Mouse (Mus musculus) activated CD4-positive, CD25-positive, alpha-beta regulatory T cell, adult 4 months (primary cell): ENCODE measurements around the gene Aqp7. TPM values are rescaled to one million over a fixed set of nuclear protein-coding genes. Genes with fewer than 3 reads are reported as not detected.

Source experiments
- ATAC-seq: one replicate; pipeline ENCODE4 v1.8.0; 2017
- polyA plus RNA-seq, 2 experiments: library from polyadenylated mRNA; unstranded; fragments of 100-300 nt; shearing (Covaris generic); gene quantifications; one replicate each; pipeline ENCODE4 v1.2.1; 2017

The Aqp7 gene
- polyA plus RNA-seq, 2 experiments from 2014 or later = 0.32 TPM; not detected in 1

DNA sequence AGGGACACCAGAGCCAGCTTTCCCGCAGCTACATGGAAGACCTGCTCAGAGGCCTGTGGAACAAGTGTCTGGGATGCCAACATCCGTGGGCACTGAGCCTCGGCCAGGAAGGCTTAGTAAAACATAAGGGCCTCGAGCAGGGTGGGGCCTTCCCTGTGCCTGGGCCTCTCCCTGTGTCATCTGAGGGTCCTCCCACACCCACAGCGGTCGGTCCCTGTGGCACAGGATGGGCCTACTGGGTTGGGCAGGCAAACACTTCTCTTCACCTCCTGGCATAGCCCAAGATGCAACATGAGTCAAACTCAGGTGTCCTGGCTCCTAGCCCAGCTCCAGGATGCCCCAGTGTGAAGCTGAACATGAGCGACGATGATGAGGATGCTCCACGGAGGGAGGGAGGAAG is 9.4 kb upstream of the Aqp7 start:
- ATAC-seq = no peak

DNA sequence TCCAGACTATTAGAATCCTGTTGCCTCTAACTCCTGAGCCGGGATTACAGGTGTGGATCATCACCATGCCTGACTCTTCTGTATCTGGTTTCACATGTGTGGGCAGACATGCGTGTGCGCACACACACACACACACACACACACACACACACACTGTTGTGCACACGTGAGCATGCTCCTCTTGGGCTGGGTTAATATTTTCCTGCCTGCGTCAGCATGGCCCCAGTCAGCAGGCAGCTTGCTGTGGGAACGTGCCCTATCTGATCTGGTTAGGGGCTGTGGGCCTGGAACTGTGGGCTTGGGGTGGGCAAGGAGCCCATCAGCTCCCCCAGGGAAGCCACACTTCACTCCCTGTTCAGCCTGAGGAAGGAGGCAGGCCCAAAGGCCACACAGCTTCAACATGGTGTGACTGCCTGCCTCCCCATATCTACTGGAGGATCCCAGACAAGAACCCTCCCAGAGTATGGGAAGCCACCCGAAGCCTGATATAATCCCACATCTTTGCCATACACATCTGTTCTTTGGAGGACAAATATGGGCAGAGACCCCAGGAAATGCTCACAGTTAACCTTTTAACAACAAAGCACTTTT is 8.9 kb upstream of the Aqp7 start:
- ATAC-seq = no peak

DNA sequence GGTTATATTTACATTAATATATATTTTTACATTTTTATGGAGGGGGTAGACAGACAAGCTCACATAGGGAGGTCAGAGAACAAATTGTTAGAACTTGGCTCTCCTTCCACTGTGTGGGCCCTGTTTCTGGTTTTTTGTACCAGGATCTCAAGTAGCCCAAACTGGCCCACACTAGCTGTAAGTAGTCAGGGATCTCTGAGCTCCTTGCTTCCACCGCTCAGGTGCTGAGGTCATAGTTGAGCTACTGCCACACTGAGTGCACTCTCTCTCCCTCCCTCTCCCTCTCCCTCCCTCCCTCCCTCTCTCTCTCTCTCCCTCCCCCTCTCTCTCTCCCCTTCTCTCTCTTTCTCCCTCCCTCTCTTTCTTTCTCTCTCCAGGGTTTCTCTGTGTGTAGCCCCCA is 8.3 kb upstream of the Aqp7 start:
- no peak for ATAC-seq

- no peak for ATAC-seq
Observed at GRCm38 (mm10) chr4:41055111-41055510, 7.2 kb upstream of the Aqp7 start.

DNA sequence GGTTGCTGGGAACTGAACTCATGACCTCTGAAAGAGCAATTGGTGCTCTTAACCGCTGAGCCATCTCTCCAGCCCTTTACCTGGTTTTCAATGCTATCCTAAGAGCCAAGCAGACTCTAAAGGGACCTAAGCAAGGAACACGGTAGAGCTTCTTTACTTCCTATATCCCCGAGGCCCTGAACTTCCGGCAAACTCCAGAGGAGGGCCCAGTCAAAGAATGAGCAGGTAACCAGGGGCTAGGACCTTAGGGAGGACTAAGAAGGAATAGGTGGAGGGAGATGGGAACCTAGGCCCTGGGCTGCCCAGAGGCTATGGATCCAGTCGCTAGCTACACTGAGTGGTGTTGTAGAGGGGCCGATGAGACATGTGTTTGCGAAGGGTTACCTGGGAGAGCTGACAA is 3.8 kb upstream of the Aqp7 start:
- ATAC-seq = no peak

- peak; percentile 76 for ATAC-seq
Observed at GRCm38 (mm10) chr4:41050726-41051675, 3.1 kb upstream of the Aqp7 start.

GRCm38 (mm10) chr4:41048926-41049325 is 987 bp upstream of the Aqp7 start:
- ATAC-seq = no peak

DNA sequence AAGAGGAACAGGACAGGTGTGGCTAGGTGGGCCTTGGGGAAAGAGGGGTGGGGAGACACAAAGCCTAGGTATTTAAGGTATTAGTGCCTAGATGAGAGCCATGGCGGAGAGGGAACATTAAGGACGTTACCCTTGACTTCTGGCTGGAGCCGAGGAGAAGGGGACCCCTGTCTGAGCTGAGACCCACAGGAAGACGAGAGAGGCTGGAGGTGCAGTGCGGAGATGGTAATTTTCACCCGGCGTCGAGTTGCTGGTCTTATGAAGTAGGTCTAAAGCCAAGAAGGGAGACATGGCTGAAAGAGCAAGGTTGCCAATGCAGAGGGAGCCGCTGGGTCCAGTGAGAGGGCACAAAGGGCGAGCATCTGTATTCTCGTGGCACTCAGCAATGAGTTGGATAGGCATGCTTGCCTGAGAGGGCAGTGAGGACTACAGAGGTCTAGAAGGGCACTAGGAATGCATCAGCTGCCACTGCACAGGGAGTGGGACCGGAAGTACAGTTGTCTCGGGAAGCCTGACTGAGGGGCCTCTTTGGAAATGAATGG is 1.6 kb downstream of the Aqp7 start:
- no peak for ATAC-seq

GRCm38 (mm10) chr4:41045288-41045687 is 2.7 kb downstream of the Aqp7 start:
- ATAC-seq = no peak

GRCm38 (mm10) chr4:41043961-41044360 is 4.0 kb downstream of the Aqp7 start:
- no peak for ATAC-seq

GRCm38 (mm10) chr4:41042880-41043279 is 5.1 kb downstream of the Aqp7 start:
- no peak for ATAC-seq

DNA sequence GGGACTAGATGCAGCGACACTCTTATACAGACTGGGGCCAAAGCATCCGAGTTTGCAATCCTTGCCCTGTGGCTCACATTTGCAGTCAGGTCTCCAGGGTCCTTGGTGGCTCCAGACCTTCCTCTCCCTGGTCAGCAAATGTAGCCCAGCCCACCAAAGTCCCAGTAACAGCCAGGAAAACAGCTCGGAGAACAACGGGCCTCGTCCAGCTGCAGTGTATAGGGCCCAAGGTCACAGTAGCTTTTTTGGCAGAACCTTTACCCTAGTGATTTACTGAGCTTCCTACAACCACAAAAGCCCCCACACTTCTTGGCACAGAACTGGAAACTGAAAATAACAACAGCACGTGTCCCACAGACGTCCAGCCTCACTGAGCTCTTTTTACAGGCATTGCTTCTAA is 7.0 kb downstream of the Aqp7 start:
- ATAC-seq = no peak

GRCm38 (mm10) chr4:41037942-41038341 is 10.0 kb downstream of the Aqp7 start:
- ATAC-seq = no peak

GRCm38 (mm10) chr4:41031242-41031641 is 16.7 kb downstream of the Aqp7 start:
- no peak for ATAC-seq

GRCm38 (mm10) chr4:41029372-41029771 is 18.6 kb downstream of the Aqp7 start:
- no peak for ATAC-seq

GRCm38 (mm10) chr4:41028272-41028671 is 19.7 kb downstream of the Aqp7 start:
- no peak for ATAC-seq

DNA sequence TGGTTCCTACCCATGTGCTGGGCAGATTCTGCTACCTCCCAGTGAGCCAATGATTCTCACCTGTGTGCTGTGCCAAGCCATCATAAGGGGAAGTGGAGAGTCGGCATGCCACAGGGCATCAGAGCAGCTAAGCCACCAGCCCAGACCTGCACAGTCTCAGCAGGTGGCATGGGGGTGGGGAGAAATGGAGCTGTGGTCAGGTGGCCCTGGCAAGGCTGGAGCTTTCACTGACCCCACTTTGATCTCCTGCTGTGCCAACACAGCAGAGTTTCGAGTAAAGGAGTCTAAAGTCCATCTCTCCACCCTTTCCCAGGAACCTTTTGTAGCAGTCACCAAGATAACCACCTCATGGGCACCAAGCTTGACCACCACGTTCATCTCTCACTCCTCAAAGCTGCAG is 20.1 kb downstream of the Aqp7 start:
- no peak for ATAC-seq

DNA sequence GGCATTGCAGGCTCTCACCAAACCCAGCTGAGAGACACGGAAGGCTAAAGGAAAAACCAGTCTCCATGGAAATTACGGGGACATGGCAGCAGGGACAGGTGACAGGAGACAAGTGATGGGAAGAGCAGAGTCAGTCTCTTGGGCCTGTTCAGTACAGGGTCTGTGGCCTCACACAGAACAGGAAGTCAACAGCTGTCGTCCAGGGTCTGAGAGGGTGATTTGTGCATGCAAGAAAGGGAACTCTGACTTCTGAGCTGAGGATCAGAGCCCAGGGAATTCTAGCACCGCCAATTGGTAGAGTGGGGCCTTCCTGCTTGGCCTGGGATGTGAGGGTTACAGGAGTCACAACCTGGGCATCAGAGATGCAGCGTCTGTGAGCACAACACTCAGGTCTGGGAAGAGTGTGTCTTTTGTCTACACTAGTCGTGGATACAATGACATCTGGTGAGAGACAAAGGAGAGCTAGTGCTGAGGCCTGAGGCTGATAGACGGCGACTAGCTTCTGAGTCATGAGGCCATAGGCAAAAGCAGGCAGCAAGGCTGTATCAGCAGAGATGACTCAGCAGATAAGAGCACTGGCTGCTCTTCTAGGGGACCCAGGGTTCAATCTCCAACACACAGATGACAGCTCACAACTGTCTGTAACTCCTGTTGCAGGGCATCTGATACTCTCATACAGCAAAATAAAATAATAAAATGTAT is 21.7 kb downstream of the Aqp7 start:
- ATAC-seq = no peak

DNA sequence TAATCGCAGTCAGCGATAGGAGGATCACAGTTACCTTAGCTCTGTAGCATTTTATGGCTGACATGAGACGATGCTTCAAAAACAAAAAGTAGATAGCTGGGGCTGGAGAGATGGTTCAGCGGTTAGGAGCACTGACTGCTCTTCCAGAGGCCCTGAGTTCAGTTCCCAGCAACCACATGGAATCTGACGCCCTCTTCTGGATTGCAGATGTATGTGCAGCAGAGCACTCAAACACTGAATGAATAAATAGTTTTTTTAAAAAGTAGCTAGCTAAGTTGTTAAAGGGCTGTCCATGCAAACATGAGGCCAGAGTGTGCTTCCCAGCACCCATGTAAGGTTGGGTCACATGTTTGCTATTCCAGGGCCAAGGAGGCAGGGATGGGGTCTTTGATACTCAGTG is 26.8 kb downstream of the Aqp7 start:
- ATAC-seq = no peak

- ATAC-seq = no peak
Observed at GRCm38 (mm10) chr4:41015798-41016197, 32.1 kb downstream of the Aqp7 start.

GRCm38 (mm10) chr4:41013351-41013750 is 34.6 kb downstream of the Aqp7 start:
- ATAC-seq = no peak

- no peak for ATAC-seq
Observed at GRCm38 (mm10) chr4:41000842-41001639, 46.9 kb downstream of the Aqp7 start.
